In genomic region chr9:57560861-57561710, GRCm38 (mm10) we compare ENCODE assay signal across 8 mouse cellular contexts. TPM values are rescaled to one million over a fixed set of nuclear protein-coding genes. Genes with fewer than 3 reads are reported as not detected.
DNase-seq lines count a peak whose midpoint lies in the region; ATAC-seq and TF ChIP-seq lines count a peak whose summit lies in the region.

Gene Scamp2 (plus strand): TSS chr9:57560943.

- H3K9me3 ChIP-seq in MEL (replicated peaks; ENCODE audit: insufficient read depth, low read length): no peaks in the 10 kb centered on the region
- no peaks in the 10 kb centered on the region for H3K9me3 ChIP-seq in lung, embryonic 16.5 days (ENCODE audit: control insufficient read depth, low read length)

- no peak for TF ChIP-seq RAD21 in MEL (IDR thresholded peaks at IDR 0.05; ENCODE audit: low read depth, low read length)

- DNase-seq in MEL (ENCODE audit: low read depth, low spot score): peak; percentile 97
- peak; percentile 94 to 97 for DNase-seq in cerebellum, adult 2 months
- DNase-seq in forelimb bud, embryonic 11.5 days (ENCODE audit: low read depth, low spot score): peak; percentile 92
- peak; percentile 87 for DNase-seq in layer of hippocampus, adult 9-10 months (ENCODE audit: low spot score)
- peak; percentile 85 for DNase-seq in ovary, postnatal 10 days (ENCODE audit: low spot score)
- DNase-seq in thymus, postnatal 10 days (ENCODE audit: low spot score in 2 of 2): peak; percentile 83 to 84

- H3K27me3 ChIP-seq in MEL (ENCODE audit: control insufficient read depth in 1 of 2, insufficient read depth in 2 of 2, low read length in 2 of 2): no peaks in the 10 kb centered on the region
- no peaks in the 10 kb centered on the region for H3K27me3 ChIP-seq in cerebellum, adult 2 months (ENCODE audit: control insufficient read depth, insufficient read depth, low read length)
- no peaks in the 10 kb centered on the region for H3K27me3 ChIP-seq in lung, embryonic 16.5 days (ENCODE audit: control insufficient read depth, insufficient read depth, low read depth, low read length)

- peaks cover 2 to 22% of the 10 kb centered on the region in 2 experiments for H3K36me3 ChIP-seq in MEL (ENCODE audit: control insufficient read depth in 1 of 2, insufficient read depth in 2 of 2, low read length in 2 of 2)
- H3K36me3 ChIP-seq in lung, embryonic 16.5 days (ENCODE audit: control insufficient read depth, insufficient read depth, low read length): no peaks in the 10 kb centered on the region

- peak within 1 kb of the TSS; percentile 97 to 99 for H3K4me3 ChIP-seq in MEL (ENCODE audit: control insufficient read depth in 1 of 2, insufficient read depth in 1 of 2, low read depth in 2 of 2, low read length in 2 of 2)
- peak within 1 kb of the TSS; percentile 71 for H3K4me3 ChIP-seq in cerebellum, adult 2 months (replicated peaks; ENCODE audit: insufficient read depth, low read depth, low read length)
- H3K4me3 ChIP-seq in lung, embryonic 16.5 days (ENCODE audit: low read length): peak within 1 kb of the TSS; percentile 74

- 2% methylated on average over 37 of the region's 37 CpGs for WGBS in cerebellum, adult 2 months
- WGBS in lung, embryonic 16.5 days: 1% methylated on average over 37 of the region's 37 CpGs

- TF ChIP-seq CTCF in MEL (IDR thresholded peaks at IDR 0.05 in 2 of 3, conservative IDR thresholded peaks at IDR 0.05 in 1 of 3; ENCODE audit: control insufficient read depth in 1 of 3, insufficient read depth in 1 of 3, low read depth in 2 of 3, low read length in 3 of 3, poor library complexity in 1 of 3, severe bottlenecking in 1 of 3): 0 out of 6 replicates have a peak, but pooled peaks of 1 of the 3 experiments have one; percentile 1
- TF ChIP-seq CTCF in cerebellum, adult 2 months (IDR thresholded peaks at IDR 0.05; ENCODE audit: borderline replicate concordance, insufficient read depth, low read depth, low read length): no peak

- H3K4me1 ChIP-seq in MEL (ENCODE audit: control insufficient read depth in 1 of 2, insufficient read depth in 2 of 2, low read length in 2 of 2): peaks cover 2 to 28% of the 10 kb centered on the region in 2 experiments
- peaks cover 4% of the 10 kb centered on the region; the same call in 1 of the 2 replicates for H3K4me1 ChIP-seq in cerebellum, adult 2 months (ENCODE audit: control insufficient read depth, insufficient read depth, low read length)
- H3K4me1 ChIP-seq in lung, embryonic 16.5 days (replicated peaks; ENCODE audit: control insufficient read depth, insufficient read depth, low read length): peaks cover 19% of the 10 kb centered on the region

- peaks cover 24% of the 10 kb centered on the region for H3K79me2 ChIP-seq in MEL (ENCODE audit: control insufficient read depth, insufficient read depth, low read length, poor library complexity)

- peak; percentile 92 to 96 for ATAC-seq in hematopoietic stem cell, adult 5-6 weeks (replicated peaks in 1 of 2; ENCODE audit: insufficient read depth in 1 of 2, low FRiP score in 2 of 2, low TSS enrichment in 1 of 2, low read depth in 1 of 2, poor library complexity in 2 of 2, severe bottlenecking in 2 of 2)
- peak; percentile 99 for ATAC-seq in lung, embryonic 16.5 days (ENCODE audit: low read depth)

- H3K9ac ChIP-seq in MEL (ENCODE audit: control insufficient read depth, low read depth, low read length, poor library complexity, severe bottlenecking): peak within 1 kb of the TSS; percentile 98
- peak within 1 kb of the TSS; percentile 79 for H3K9ac ChIP-seq in lung, embryonic 16.5 days (ENCODE audit: low read length)

- TF ChIP-seq EP300 in MEL (IDR thresholded peaks at IDR 0.05; ENCODE audit: low read depth in 1 of 2, low read length in 2 of 2): 0 out of 4 replicates have a peak, but pooled peaks of 1 of the 2 experiments have one; percentile 2

- peak; percentile 52 to 91; a peak in 3 of 4 replicates for TF ChIP-seq POLR2A in MEL (IDR thresholded peaks at IDR 0.05; ENCODE audit: control insufficient read depth in 1 of 2, insufficient read depth in 1 of 2, low read depth in 1 of 2, low read length in 2 of 2, poor library complexity in 1 of 2)
- peak; percentile 73; the same call in 1 of the 2 replicates for TF ChIP-seq POLR2A in cerebellum, adult 2 months (IDR thresholded peaks at IDR 0.05; ENCODE audit: borderline replicate concordance, insufficient read depth, low read length)

- H3K27ac ChIP-seq in MEL (ENCODE audit: control insufficient read depth, low read depth, low read length): peak within 1 kb of the TSS; percentile 89
- peak within 1 kb of the TSS; percentile 35; the same call in 1 of the 2 replicates for H3K27ac ChIP-seq in cerebellum, adult 2 months (ENCODE audit: insufficient read depth, low read length)
- peak within 1 kb of the TSS; percentile 67 for H3K27ac ChIP-seq in lung, embryonic 16.5 days (ENCODE audit: low read length)

- peak within 1 kb of the TSS; percentile 63 for H3K4me2 ChIP-seq in lung, embryonic 16.5 days (ENCODE audit: low read depth, low read length)

TF ChIP-seq in MEL, 35 proteins besides CTCF, POLR2A, EP300 and RAD21:
- TF ChIP-seq NELFE (IDR thresholded peaks at IDR 0.05; ENCODE audit: low read depth, low read length) (peak; percentile 91), SIN3A (IDR thresholded peaks at IDR 0.05; ENCODE audit: low read length) (peak; percentile 71), ZNF384 (IDR thresholded peaks at IDR 0.05; ENCODE audit: low read depth, low read length) (no peak), TAL1 (IDR thresholded peaks at IDR 0.05; ENCODE audit: low read length) (no peak), GATA1 (IDR thresholded peaks at IDR 0.05; ENCODE audit: low read depth, low read length) (peak; percentile 53; the same call in 1 of the 2 replicates), GABPA (IDR thresholded peaks at IDR 0.05; ENCODE audit: low read depth, low read length) (no peak), MAFK (IDR thresholded peaks at IDR 0.05; ENCODE audit: borderline replicate concordance, low read depth, low read length) (no peak), CHD1 (IDR thresholded peaks at IDR 0.05; ENCODE audit: low read depth, low read length) (0 out of 2 replicates have a peak, but pooled peaks have one; percentile 34), MAX (IDR thresholded peaks at IDR 0.05; ENCODE audit: low read length) (peak; percentile 20; the same call in 1 of the 2 replicates), ZC3H11A (IDR thresholded peaks at IDR 0.05; ENCODE audit: low read depth, low read length) (no peak), JUND (IDR thresholded peaks at IDR 0.05; ENCODE audit: low read depth, low read length) (no peak), ETS1 (IDR thresholded peaks at IDR 0.05; ENCODE audit: low read depth, low read length) (0 out of 2 replicates have a peak, but pooled peaks have one; percentile 29), MXI1 (IDR thresholded peaks at IDR 0.05; ENCODE audit: low read depth, low read length) (peak; percentile 72), E2F4 (IDR thresholded peaks at IDR 0.05; ENCODE audit: borderline replicate concordance, low read depth, low read length) (0 out of 2 replicates have a peak, but pooled peaks have one; percentile 49), USF2 (IDR thresholded peaks at IDR 0.05; ENCODE audit: borderline replicate concordance in 1 of 2, insufficient read depth in 1 of 2, low read depth in 1 of 2, low read length in 2 of 2) (no peak), POLR2AphosphoS2 (IDR thresholded peaks at IDR 0.05; ENCODE audit: low read length) (peak; percentile 89), SMC3 (IDR thresholded peaks at IDR 0.05; ENCODE audit: low read depth, low read length) (no peak), KAT2A (conservative IDR thresholded peaks at IDR 0.05; ENCODE audit: low read depth, low read length) (peak; percentile 31; the same call in 1 of the 2 replicates), MYC (IDR thresholded peaks at IDR 0.05; ENCODE audit: low read depth, low read length) (no peak; the same call in 1 of the 2 replicates), UBTF (IDR thresholded peaks at IDR 0.05; ENCODE audit: borderline replicate concordance, insufficient read depth, low read depth, low read length) (no peak), NRF1 (IDR thresholded peaks at IDR 0.05; ENCODE audit: insufficient read depth, low read depth, low read length, poor library complexity, severe bottlenecking) (peak; percentile 88), MYB (IDR thresholded peaks at IDR 0.05; ENCODE audit: low read depth, low read length) (0 out of 2 replicates have a peak, but pooled peaks have one; percentile 27), CHD2 (IDR thresholded peaks at IDR 0.05; ENCODE audit: low read length) (no peak), MAZ (IDR thresholded peaks at IDR 0.05; ENCODE audit: low read depth, low read length) (no peak), USF1 (IDR thresholded peaks at IDR 0.05; ENCODE audit: low read depth, low read length) (peak; percentile 23; the same call in 1 of the 2 replicates), ZMIZ1 (IDR thresholded peaks at IDR 0.05; ENCODE audit: low read depth, low read length) (peak; percentile 84; the same call in 1 of the 2 replicates), ZKSCAN1 (IDR thresholded peaks at IDR 0.05; ENCODE audit: low read depth, low read length) (no peak), HCFC1 (IDR thresholded peaks at IDR 0.05; ENCODE audit: low read depth, low read length) (peak; percentile 84), MEF2A (IDR thresholded peaks at IDR 0.05; ENCODE audit: extremely low read depth, insufficient replicate concordance, low read depth, low read length, poor library complexity, severe bottlenecking) (no peak), BHLHE40 (IDR thresholded peaks at IDR 0.05; ENCODE audit: borderline replicate concordance, low read depth, low read length) (no peak), POLR2AphosphoS5 (IDR thresholded peaks at IDR 0.05; ENCODE audit: borderline replicate concordance, low read depth, low read length) (no peak), TBP (IDR thresholded peaks at IDR 0.05; ENCODE audit: low read depth, low read length) (peak; percentile 60; the same call in 1 of the 2 replicates), RCOR1 (IDR thresholded peaks at IDR 0.05; ENCODE audit: low read depth, low read length) (no peak), TCF12 (IDR thresholded peaks at IDR 0.05; ENCODE audit: low read depth, low read length) (peak; percentile 10; the same call in 1 of the 2 replicates), ELF1 (IDR thresholded peaks at IDR 0.05; ENCODE audit: low read depth, low read length) (peak; percentile 96)

RNA-seq across cellular contexts. Expression of gene Scamp2, which starts in this region (rescaled TPM):
- total RNA-seq in MEL (2012; rRNA removed): 32.4 and 35.4 TPM in 2 replicates
- polyA plus RNA-seq in MEL (2012; ENCODE audit: insufficient read depth in 1 of 2, insufficient read length in 2 of 2, low read depth in 1 of 2, low replicate concordance in 2 of 2, missing spikeins in 1 of 2): 10 to 100 TPM in 1 of 2 experiments, not detected in 1; 51.4 TPM
- polyA plus RNA-seq in cerebellum, adult 2 months (2012; rRNA removed): 35.5 and 38.8 TPM in 2 replicates
- 15.3 and 25.0 TPM in 2 replicates for total RNA-seq in hematopoietic stem cell, adult 5-6 weeks (2017)
- polyA plus RNA-seq in lung, embryonic 16.5 days (2015; fragmentation: Nextera tagmentation; extraction: Ambion mirVana): 66.9 and 70.3 TPM in 2 replicates

Comparison
In these comparisons a context has a peak if more than half of its experiments do, and no peak if none do; other contexts are left out.
1. Peak in every context shown above with its lines: DNase-seq, ATAC-seq, H3K4me3 ChIP-seq and H3K27ac ChIP-seq.
2. H3K27ac ChIP-seq: peak in every context shown above with its lines; median percentile 89 in MEL; 67 in lung, embryonic 16.5 days; 35 in cerebellum, adult 2 months.